Mouse (Mus musculus) liver, adult 2 months (tissue): ENCODE measurements at regions not wholly inside any gene's neighbourhood (a gene's known extent, or its start where the extent isn't known, plus 50 kb on each side); places are given as distances from the start of the nearest gene placed in this dataset.

Experiments used
- DNase-seq: peaks from one replicate; pipeline ENCODE4 v3.0.0-alpha.2; 2011; ENCODE audit warnings: low read depth, low spot score; ENCODE audit errors: extremely low read depth
- H3K27ac ChIP-seq: fragments of 200-500 bp; replicated peaks from 2 replicates; pipeline ENCODE4 v1.5.1; 2012; ENCODE audit warnings: low read depth, mild to moderate bottlenecking, control low read depth, inconsistent platforms, low read length; ENCODE audit not compliant: insufficient read depth
- H3K27me3 ChIP-seq: fragments of 200-500 bp; 2 replicates; pipeline ENCODE4 v1.6.1; 2012; ENCODE audit warnings: mild to moderate bottlenecking, moderate library complexity, low read length, inconsistent platforms; ENCODE audit not compliant: control insufficient read depth, insufficient read depth
- H3K36me3 ChIP-seq: fragments of 200-500 bp; 2 replicates; pipeline ENCODE4 v1.6.1; 2012; ENCODE audit warnings: low read length, inconsistent platforms; ENCODE audit not compliant: control insufficient read depth, insufficient read depth
- H3K4me1 ChIP-seq: fragments of 200-500 bp; 2 replicates; pipeline ENCODE4 v1.6.1; 2011; ENCODE audit warnings: low read length; ENCODE audit not compliant: control insufficient read depth, insufficient read depth
- H3K4me3 ChIP-seq: fragments of 200-500 bp; 2 replicates; pipeline ENCODE4 v1.5.1; 2011; ENCODE audit warnings: low read depth, mild to moderate bottlenecking, control low read depth, low read length, moderate library complexity; ENCODE audit not compliant: insufficient read depth
- H3K79me2 ChIP-seq: fragments of 200-500 bp; 2 replicates; pipeline ENCODE4 v1.6.1; 2012; ENCODE audit warnings: inconsistent platforms, mild to moderate bottlenecking, low read length, moderate library complexity; ENCODE audit not compliant: control insufficient read depth, insufficient read depth
- H3K9ac ChIP-seq: fragments of 200-500 bp; 2 replicates; pipeline ENCODE4 v1.6.1; 2012; ENCODE audit warnings: low read depth, mild to moderate bottlenecking, control low read depth, inconsistent platforms, low read length
- CTCF ChIP-seq: fragments of 200-500 bp; IDR thresholded peaks from 2 replicates; pipeline ENCODE4 v1.5.1; 2011; ENCODE audit warnings: low read depth, low read length, control low read depth
- POLR2A ChIP-seq: fragments of 200-500 bp; IDR thresholded peaks from 2 replicates; pipeline ENCODE4 v1.6.1; 2011; ENCODE audit warnings: low read length, control low read depth; ENCODE audit not compliant: insufficient read depth; ENCODE audit errors: extremely low read depth
- WGBS: fragments of 180-500 bp; shearing (Covaris S2); methylation state at CpG from one replicate; pipeline ENCODE4 v1.1.7; 2018; 5-methylcytosine and 5-hydroxymethylcytosine counted together

DNA sequence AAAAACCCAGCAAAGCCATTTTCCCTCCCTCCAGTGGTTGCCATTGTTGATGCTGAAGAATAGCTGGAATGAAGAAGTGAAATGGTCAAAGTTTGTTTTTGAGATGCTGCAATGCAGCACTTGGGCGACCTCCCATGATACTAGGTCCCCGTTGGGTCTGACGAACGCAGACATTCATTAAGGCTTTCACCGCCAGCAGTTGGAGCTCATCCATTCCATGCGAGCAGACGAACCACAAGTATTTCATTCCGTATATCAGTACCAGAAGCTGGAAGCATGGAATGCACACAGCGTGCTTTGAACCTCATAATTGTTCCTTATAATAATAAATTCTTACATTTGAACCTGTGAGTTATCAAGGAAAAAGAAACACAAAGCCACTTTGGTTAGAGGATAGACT, 86.9 kb upstream of the Kcnj16 start:
- no peak for DNase-seq
- Histone ChIP-seq H3K36me3 (no peaks in the 10 kb centered on the region), H3K9ac (no peak overlapping the region), H3K27ac (no peak overlapping the region), H3K4me3 (no peak overlapping the region), H3K79me2 (no peaks in the 10 kb centered on the region), H3K4me1 (no peaks in the 10 kb centered on the region), H3K27me3 (no peaks in the 10 kb centered on the region)
- TF ChIP-seq POLR2A (no peak), CTCF (no peak)
- 80% methylated on average over 9 of the region's 9 CpGs for WGBS

DNA sequence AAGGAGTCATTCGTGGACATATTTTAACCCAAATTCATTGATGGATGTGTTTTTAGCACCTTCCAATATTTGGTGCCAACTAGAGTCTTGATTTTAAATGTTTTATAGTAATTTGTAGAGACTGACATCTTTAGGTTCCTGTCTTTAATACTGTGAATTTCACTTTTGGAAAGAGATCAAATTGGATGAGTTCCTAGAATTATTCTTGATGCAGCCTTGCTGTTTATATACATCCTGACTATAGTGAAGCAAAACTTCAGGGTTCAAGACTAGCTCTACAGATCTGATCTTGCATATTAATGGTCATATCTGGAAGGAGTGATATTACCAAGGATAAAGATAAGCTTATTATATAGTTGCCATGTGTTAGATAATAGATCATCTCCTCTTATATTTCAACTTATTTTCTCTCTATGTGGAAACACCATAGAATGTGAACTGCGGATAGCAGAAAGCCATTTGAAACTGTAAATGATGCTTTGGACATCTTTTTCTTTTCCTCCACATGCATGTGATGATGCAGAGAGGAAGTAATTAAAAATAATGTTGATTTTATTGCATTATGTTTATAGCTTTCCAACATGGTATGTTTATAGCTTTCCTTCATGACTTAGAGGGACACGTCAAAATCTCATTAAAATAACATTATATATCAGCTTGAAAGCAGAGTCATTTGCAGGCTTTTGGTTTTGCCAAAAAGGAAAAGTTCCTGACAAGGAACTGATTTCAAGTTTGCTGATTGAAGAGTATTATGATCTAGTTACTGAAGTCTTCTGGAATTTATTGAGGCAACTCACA, 78.3 kb upstream of the Kcnj16 start:
- Histone ChIP-seq H3K27ac (no peak overlapping the region), H3K79me2 (no peaks in the 10 kb centered on the region), H3K27me3 (no peaks in the 10 kb centered on the region), H3K9ac (no peak overlapping the region), H3K4me3 (no peak overlapping the region), H3K4me1 (no peaks in the 10 kb centered on the region), H3K36me3 (no peaks in the 10 kb centered on the region)
- 89% methylated on average over 3 of the region's 3 CpGs for WGBS
- DNase-seq, result no peak
- TF ChIP-seq POLR2A (no peak), CTCF (no peak)

DNA sequence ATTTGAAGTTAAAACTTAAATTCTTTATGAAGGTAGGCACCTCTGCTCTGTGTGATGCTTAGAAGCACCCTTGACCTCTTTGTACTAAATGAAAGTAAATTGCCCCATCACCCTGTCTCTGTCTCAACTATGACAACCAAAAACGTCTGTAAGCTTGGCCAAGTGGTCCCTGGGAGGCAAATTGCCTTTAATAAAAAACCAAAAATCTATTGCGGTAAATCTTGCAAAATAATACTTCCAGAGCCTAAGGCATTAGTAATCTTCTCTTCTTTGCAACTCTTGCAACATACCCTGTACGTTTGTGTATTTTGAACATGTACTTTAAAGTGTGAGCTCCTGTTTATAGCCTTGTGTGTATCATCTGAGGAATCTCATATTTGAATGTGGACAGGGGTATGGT, 77.4 kb upstream of the Kcnj16 start:
- 62% methylated on average over 3 of the region's 3 CpGs for WGBS
- Histone ChIP-seq H3K27me3 (no peaks in the 10 kb centered on the region), H3K4me3 (no peak overlapping the region), H3K36me3 (no peaks in the 10 kb centered on the region), H3K4me1 (no peaks in the 10 kb centered on the region), H3K27ac (no peak overlapping the region), H3K9ac (no peak overlapping the region), H3K79me2 (no peaks in the 10 kb centered on the region)
- no peak for DNase-seq
- TF ChIP-seq CTCF, result no peak
- TF ChIP-seq POLR2A, result no peak

DNA sequence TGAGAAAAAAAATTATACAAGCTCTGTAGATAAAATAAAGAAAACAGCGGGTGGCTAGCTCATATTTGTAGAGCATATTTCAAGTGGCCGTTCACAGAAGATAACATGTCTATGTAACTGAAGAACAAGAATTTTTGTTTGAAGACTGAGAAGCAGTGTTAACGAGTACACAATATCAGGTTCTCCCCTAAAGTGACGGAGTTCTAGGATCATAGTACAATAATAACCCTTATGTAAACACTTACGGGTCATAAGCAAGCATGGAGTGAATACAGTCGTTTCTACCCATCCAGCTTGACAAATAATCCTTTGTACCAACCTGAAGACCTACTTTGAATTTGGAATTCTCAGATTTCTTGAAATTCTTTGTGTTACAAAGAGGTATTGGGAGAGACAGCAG, 64.9 kb upstream of the Kcnj16 start:
- TF ChIP-seq POLR2A (no peak), CTCF (no peak)
- Histone ChIP-seq H3K27me3 (no peaks in the 10 kb centered on the region), H3K4me3 (no peak overlapping the region), H3K9ac (no peak overlapping the region), H3K79me2 (no peaks in the 10 kb centered on the region), H3K4me1 (no peaks in the 10 kb centered on the region), H3K36me3 (no peaks in the 10 kb centered on the region), H3K27ac (no peak overlapping the region)
- WGBS, result 66% methylated on average over 6 of the region's 6 CpGs
- no peak for DNase-seq
